Mouse (Mus musculus): ENCODE results near the gene P4hb.
"Not testable (repeated sequence)": the region's sequence is repeated elsewhere in the genome, so short reads cannot be mapped to it uniquely, and the experiment has no call there.

- not testable (repeated sequence) for TF ChIP-seq CTCF (IDR thresholded peaks at IDR 0.05; ENCODE audit: borderline replicate concordance, insufficient read depth, low read depth, low read length); POLR2A (IDR thresholded peaks at IDR 0.05; ENCODE audit: borderline replicate concordance, insufficient read depth, low read length)
These were observed 9.9 kb upstream of the P4hb start for GRCm38 (mm10) chr11:120582982-120583293.

All from cerebellum, adult 2 months (tissue).